Mouse (Mus musculus): ENCODE data around the gene Gnl3l. TPM values are rescaled to one million over a fixed set of nuclear protein-coding genes. Genes with fewer than 3 reads are reported as not detected.

Gene Gnl3l
- polyA plus RNA-seq (2014; fragmentation: Nextera tagmentation; extraction: Ambion mirVana), result 24.0 and 24.7 TPM in 2 replicates

DNA sequence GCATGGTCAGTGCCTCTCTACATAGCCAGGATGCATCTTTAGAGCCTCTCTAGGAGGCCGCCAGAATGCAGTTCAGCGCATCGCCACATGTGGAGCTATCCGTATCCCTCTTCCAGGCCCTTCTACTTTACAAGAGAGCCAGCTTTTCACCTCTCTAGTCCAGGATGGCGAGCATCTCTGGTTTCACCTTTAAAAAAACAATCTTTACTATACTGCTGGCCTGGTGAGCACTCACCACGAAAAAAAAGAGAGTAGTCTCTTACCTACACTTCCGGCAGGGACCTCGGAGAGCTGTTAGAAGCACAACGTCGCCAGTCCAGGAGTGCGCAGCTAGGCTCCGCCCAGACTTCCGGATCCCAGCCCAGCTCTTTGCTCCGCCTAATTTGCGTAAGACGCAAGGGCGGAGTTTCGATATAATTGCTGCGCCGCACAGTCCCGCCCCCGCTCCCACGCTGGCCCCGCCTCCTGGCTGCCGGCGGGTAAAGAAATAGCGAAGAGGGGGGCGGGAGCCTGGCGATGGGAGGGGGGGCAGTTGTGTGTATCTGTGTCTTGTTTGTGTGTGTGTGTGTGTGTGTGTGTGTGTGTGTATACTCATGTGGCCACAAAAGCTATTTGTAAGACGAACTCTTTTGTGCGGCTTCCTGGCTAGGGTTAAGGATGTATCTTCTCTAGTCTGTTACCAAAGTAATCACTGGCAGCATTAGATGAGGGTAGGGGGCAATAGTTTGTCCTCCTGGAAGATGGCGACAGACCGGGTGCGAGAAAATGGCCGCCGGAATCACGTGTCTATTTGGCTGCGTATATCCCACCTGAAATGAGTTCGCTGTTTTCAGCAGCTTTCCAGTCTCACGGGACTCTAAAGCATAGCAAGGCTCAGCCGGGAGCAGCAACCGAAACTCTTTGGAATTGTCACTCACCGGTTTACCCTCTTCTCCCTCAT lies at the start of gene Gnl3l:
Gnl3l (minus strand) TSS at position 385 of the 940 bp plus-strand sequence.
- 18% methylated on average over 39 of the region's 43 CpGs for WGBS
- Histone ChIP-seq H3K27ac (replicated peaks; ENCODE audit: low read depth, low read length) (peak within 1 kb of the TSS; percentile 77), H3K4me3 (ENCODE audit: low read depth, low read length) (peak within 1 kb of the TSS; percentile 46), H3K36me3 (ENCODE audit: control insufficient read depth, insufficient read depth, low read length) (0 out of 2 replicates have a peak, but pooled peaks cover 12% of the 10 kb centered on the region), H3K4me2 (ENCODE audit: low read depth, low read length) (peak within 1 kb of the TSS; percentile 61), H3K27me3 (replicated peaks; ENCODE audit: control insufficient read depth, insufficient read depth, low read length) (no peaks in the 10 kb centered on the region), H3K9ac (ENCODE audit: low read depth, low read length) (peak within 1 kb of the TSS; percentile 60), H3K9me3 (ENCODE audit: control insufficient read depth, low read length) (no peaks in the 10 kb centered on the region), H3K4me1 (ENCODE audit: control insufficient read depth, insufficient read depth, low read length) (0 out of 2 replicates have a peak, but pooled peaks cover 4% of the 10 kb centered on the region)
- DNase-seq (ENCODE audit: low spot score) (peak; percentile 96), ATAC-seq (ENCODE audit: low read depth) (peak; percentile 98)

GRCm38 (mm10) chrX:151066071-151066666 lies 49.0 kb upstream of the Gnl3l start:
- WGBS, result 87% methylated on average over 7 of the region's 7 CpGs
- Histone ChIP-seq H3K27me3 (replicated peaks; ENCODE audit: control insufficient read depth, insufficient read depth, low read length) (no peaks in the 10 kb centered on the region), H3K9ac (ENCODE audit: low read depth, low read length) (no peak overlapping the region), H3K4me2 (ENCODE audit: low read depth, low read length) (no peak overlapping the region), H3K4me3 (ENCODE audit: low read depth, low read length) (no peak overlapping the region), H3K4me1 (ENCODE audit: control insufficient read depth, insufficient read depth, low read length) (no peaks in the 10 kb centered on the region), H3K9me3 (ENCODE audit: control insufficient read depth, low read length) (no peaks in the 10 kb centered on the region), H3K36me3 (ENCODE audit: control insufficient read depth, insufficient read depth, low read length) (peaks cover 27% of the 10 kb centered on the region), H3K27ac (replicated peaks; ENCODE audit: low read depth, low read length) (no peak overlapping the region)
- no peak for ATAC-seq (ENCODE audit: low read depth)
- no peak for DNase-seq (ENCODE audit: low spot score)

GRCm38 (mm10) chrX:151061615-151062299 lies 44.6 kb upstream of the Gnl3l start:
- WGBS, result 72% methylated on average over 3 of the region's 3 CpGs
- no peaks in the 10 kb centered on the region for H3K36me3 ChIP-seq (ENCODE audit: control insufficient read depth, insufficient read depth, low read length)

DNA sequence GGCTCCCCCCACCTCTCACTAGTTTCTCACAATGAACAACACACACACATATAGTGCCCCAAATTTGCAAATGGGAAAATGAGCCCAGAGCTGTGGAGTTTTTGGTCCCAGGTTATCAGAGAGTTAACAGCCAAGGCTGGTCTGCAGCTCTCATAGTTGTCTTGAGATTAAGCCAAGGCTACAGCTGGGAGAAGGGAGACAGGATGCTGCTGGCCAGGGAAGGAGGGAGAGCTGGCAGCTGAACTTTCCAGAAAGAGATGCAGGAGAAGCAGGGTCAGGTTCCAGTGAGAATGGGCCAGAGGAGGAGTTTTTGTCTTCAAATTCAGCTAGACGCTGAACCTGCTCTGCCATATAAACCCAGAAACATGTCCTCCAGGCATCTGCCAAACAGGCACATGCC lies 42.2 kb upstream of the Gnl3l start:
- ATAC-seq (ENCODE audit: low read depth) (no peak), DNase-seq (ENCODE audit: low spot score) (no peak)
- no peak overlapping the region for H3K4me3 ChIP-seq (ENCODE audit: low read depth, low read length)
- no peaks in the 10 kb centered on the region for H3K27me3 ChIP-seq (replicated peaks; ENCODE audit: control insufficient read depth, insufficient read depth, low read length)
- no peak overlapping the region for H3K4me2 ChIP-seq (ENCODE audit: low read depth, low read length)
- no peaks in the 10 kb centered on the region for H3K36me3 ChIP-seq (ENCODE audit: control insufficient read depth, insufficient read depth, low read length)
- H3K27ac ChIP-seq (replicated peaks; ENCODE audit: low read depth, low read length), result no peak overlapping the region
- H3K9ac ChIP-seq (ENCODE audit: low read depth, low read length), result no peak overlapping the region
- 78% methylated on average over 1 of the region's 1 CpGs for WGBS
- 0 out of 2 replicates have a peak, but pooled peaks cover 1% of the 10 kb centered on the region for H3K4me1 ChIP-seq (ENCODE audit: control insufficient read depth, insufficient read depth, low read length)
- H3K9me3 ChIP-seq (ENCODE audit: control insufficient read depth, low read length), result no peaks in the 10 kb centered on the region

More at GRCm38 (mm10) chrX:151061615-151062299, 44.6 kb upstream of the Gnl3l start:
- Histone ChIP-seq H3K4me2 (ENCODE audit: low read depth, low read length) (no peak overlapping the region), H3K4me3 (ENCODE audit: low read depth, low read length) (no peak overlapping the region), H3K9me3 (ENCODE audit: control insufficient read depth, low read length) (no peaks in the 10 kb centered on the region), H3K4me1 (ENCODE audit: control insufficient read depth, insufficient read depth, low read length) (no peaks in the 10 kb centered on the region), H3K9ac (ENCODE audit: low read depth, low read length) (no peak overlapping the region), H3K27ac (replicated peaks; ENCODE audit: low read depth, low read length) (no peak overlapping the region), H3K27me3 (replicated peaks; ENCODE audit: control insufficient read depth, insufficient read depth, low read length) (no peaks in the 10 kb centered on the region)
- DNase-seq (ENCODE audit: low spot score) (no peak), ATAC-seq (ENCODE audit: low read depth) (no peak)

- no peaks in the 10 kb centered on the region for H3K36me3 ChIP-seq (ENCODE audit: control insufficient read depth, insufficient read depth, low read length)
- H3K4me1 ChIP-seq (ENCODE audit: control insufficient read depth, insufficient read depth, low read length), result 0 out of 2 replicates have a peak, but pooled peaks cover 7% of the 10 kb centered on the region
- H3K27me3 ChIP-seq (replicated peaks; ENCODE audit: control insufficient read depth, insufficient read depth, low read length), result no peaks in the 10 kb centered on the region
- DNase-seq (ENCODE audit: low spot score) (peak; percentile 30), ATAC-seq (ENCODE audit: low read depth) (no peak)
- H3K9ac ChIP-seq (ENCODE audit: low read depth, low read length), result no peak overlapping the region
- no peak overlapping the region for H3K27ac ChIP-seq (replicated peaks; ENCODE audit: low read depth, low read length)
- no peaks in the 10 kb centered on the region for H3K9me3 ChIP-seq (ENCODE audit: control insufficient read depth, low read length)
- no peak overlapping the region for H3K4me2 ChIP-seq (ENCODE audit: low read depth, low read length)
- 15% methylated on average over 1 of the region's 1 CpGs for WGBS
- no peak overlapping the region for H3K4me3 ChIP-seq (ENCODE audit: low read depth, low read length)
Measured at GRCm38 (mm10) chrX:151055559-151055958, 38.4 kb upstream of the Gnl3l start.

DNA sequence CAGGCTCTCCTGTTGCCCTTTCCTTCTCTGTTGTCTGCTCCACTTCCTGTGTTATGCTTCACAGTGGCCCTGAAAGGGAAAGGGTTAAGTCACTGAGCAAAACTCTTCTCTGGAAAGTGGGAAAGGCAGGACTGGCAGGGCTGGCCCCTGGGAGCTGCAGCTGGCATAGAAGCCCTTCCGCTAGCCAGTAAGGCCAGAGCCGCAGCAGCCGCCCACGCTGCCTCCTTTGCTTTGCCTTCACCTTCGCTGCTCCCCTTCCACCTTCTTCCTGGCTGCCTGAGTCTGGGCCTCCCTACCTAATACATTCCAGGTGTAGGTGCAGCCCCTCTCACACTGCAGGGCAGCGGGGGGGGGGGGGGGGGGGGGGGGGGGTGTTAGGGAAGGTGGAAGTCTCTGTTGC lies 37.4 kb upstream of the Gnl3l start:
- H3K36me3 ChIP-seq (ENCODE audit: control insufficient read depth, insufficient read depth, low read length), result no peaks in the 10 kb centered on the region
- 71% methylated on average over 4 of the region's 6 CpGs for WGBS
- no peaks in the 10 kb centered on the region for H3K9me3 ChIP-seq (ENCODE audit: control insufficient read depth, low read length)
- H3K27me3 ChIP-seq (replicated peaks; ENCODE audit: control insufficient read depth, insufficient read depth, low read length), result no peaks in the 10 kb centered on the region; the same call in 1 of the 2 replicates
- peak overlapping the region; percentile 33 for H3K4me2 ChIP-seq (ENCODE audit: low read depth, low read length)
- peak overlapping the region; percentile 54 for H3K27ac ChIP-seq (replicated peaks; ENCODE audit: low read depth, low read length)
- H3K4me1 ChIP-seq (ENCODE audit: control insufficient read depth, insufficient read depth, low read length), result 0 out of 2 replicates have a peak, but pooled peaks cover 7% of the 10 kb centered on the region
- H3K4me3 ChIP-seq (ENCODE audit: low read depth, low read length), result peak overlapping the region; percentile 5; the same call in 1 of the 2 replicates
- ATAC-seq (ENCODE audit: low read depth) (peak; percentile 33; the same call in 1 of the 2 replicates), DNase-seq (ENCODE audit: low spot score) (peak; percentile 14)
- H3K9ac ChIP-seq (ENCODE audit: low read depth, low read length), result no peak overlapping the region

DNA sequence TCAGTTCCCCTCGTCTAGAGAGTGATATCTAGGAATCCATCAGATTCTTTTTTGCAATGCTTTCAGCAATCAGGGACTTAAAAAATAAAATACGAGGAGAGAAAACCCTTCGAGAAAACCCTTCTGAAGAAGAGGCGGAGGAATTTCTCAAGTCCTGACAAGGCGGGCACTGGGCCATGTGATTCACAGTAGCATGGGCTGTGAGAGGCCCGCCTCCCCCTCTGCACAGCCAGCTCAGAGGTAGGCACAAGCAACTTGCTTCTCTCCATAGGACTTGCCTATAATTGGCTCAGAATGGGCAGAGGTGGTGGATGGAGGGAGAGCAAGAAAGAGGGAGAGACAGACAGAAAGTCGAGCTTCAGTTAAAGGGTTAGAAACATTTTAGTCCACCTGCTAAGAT lies 33.2 kb upstream of the Gnl3l start:
- Histone ChIP-seq H3K4me3 (ENCODE audit: low read depth, low read length) (no peak overlapping the region), H3K4me1 (ENCODE audit: control insufficient read depth, insufficient read depth, low read length) (0 out of 2 replicates have a peak, but pooled peaks cover 10% of the 10 kb centered on the region), H3K9ac (ENCODE audit: low read depth, low read length) (no peak overlapping the region), H3K9me3 (ENCODE audit: control insufficient read depth, low read length) (no peaks in the 10 kb centered on the region), H3K36me3 (ENCODE audit: control insufficient read depth, insufficient read depth, low read length) (no peaks in the 10 kb centered on the region), H3K4me2 (ENCODE audit: low read depth, low read length) (no peak overlapping the region), H3K27ac (replicated peaks; ENCODE audit: low read depth, low read length) (no peak overlapping the region), H3K27me3 (replicated peaks; ENCODE audit: control insufficient read depth, insufficient read depth, low read length) (no peaks in the 10 kb centered on the region; the same call in 1 of the 2 replicates)
- ATAC-seq (ENCODE audit: low read depth) (no peak), DNase-seq (ENCODE audit: low spot score) (no peak)
- WGBS, result 65% methylated on average over 7 of the region's 7 CpGs

DNA sequence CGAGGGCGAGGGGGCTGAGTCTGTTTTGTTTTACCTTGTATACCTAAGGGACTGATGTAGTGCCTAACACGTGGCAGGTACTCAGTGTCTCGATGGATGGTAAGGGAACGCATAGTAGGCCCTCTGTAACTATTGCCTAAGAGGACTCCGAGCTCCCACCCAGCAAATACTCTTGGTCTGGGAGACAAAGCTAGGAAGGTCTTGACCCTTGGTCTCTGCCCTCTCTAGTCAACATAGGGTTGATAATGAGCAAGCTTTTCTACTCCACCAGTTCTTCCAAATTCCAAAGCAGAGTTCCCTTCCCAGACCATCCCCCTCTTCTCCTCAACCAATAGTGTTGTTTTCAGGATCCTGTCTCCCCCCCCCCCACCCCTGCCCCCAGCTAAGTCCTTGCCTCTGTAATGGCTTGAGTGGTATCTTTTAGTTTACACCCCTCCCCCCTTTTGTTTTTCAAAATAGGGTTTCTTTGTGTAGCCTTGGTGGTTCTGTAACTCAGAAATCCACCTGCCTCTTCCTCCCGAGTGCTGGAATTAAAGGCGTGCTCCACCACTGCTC lies 32.6 kb upstream of the Gnl3l start:
- Histone ChIP-seq H3K27ac (replicated peaks; ENCODE audit: low read depth, low read length) (no peak overlapping the region), H3K4me1 (ENCODE audit: control insufficient read depth, insufficient read depth, low read length) (0 out of 2 replicates have a peak, but pooled peaks cover 10% of the 10 kb centered on the region), H3K9ac (ENCODE audit: low read depth, low read length) (no peak overlapping the region), H3K4me3 (ENCODE audit: low read depth, low read length) (peak overlapping the region; percentile 62), H3K4me2 (ENCODE audit: low read depth, low read length) (peak overlapping the region; percentile 61), H3K27me3 (replicated peaks; ENCODE audit: control insufficient read depth, insufficient read depth, low read length) (no peaks in the 10 kb centered on the region; the same call in 1 of the 2 replicates), H3K36me3 (ENCODE audit: control insufficient read depth, insufficient read depth, low read length) (no peaks in the 10 kb centered on the region), H3K9me3 (ENCODE audit: control insufficient read depth, low read length) (no peaks in the 10 kb centered on the region)
- WGBS, result 47% methylated on average over 8 of the region's 8 CpGs
- ATAC-seq (ENCODE audit: low read depth), result no peak
- no peak for DNase-seq (ENCODE audit: low spot score)

Data from embryonic facial prominence, embryonic 14.5 days (tissue).